Mouse (Mus musculus) liver, postnatal 0 days (tissue): Measurements from ENCODE around the gene Rad50.

ENCODE experiments used
- CTCF ChIP-seq: sonication (generic); IDR thresholded peaks from 2 replicates; pipeline ENCODE4 v1.5.1; 2016; ENCODE audit warnings: antibody characterized with exemption, low read depth
- EP300 ChIP-seq: IDR thresholded peaks from 2 replicates; pipeline ENCODE4 v1.6.1; 2016; ENCODE audit warnings: antibody characterized with exemption, low read depth, mild to moderate bottlenecking

- TF ChIP-seq CTCF, result peak; percentile 30
- TF ChIP-seq EP300, result no peak
Observed at GRCm38 (mm10) chr11:53745260-53745659, 38.1 kb upstream of the Rad50 start.
